Mouse (Mus musculus): ENCODE results near the gene Trappc12.

- TF ChIP-seq GATA1 (IDR thresholded peaks at IDR 0.05; ENCODE audit: low read length) (no peak), TAL1 (IDR thresholded peaks at IDR 0.05; ENCODE audit: low read length) (no peak)
Measured at GRCm38 (mm10) chr12:28756019-28756418, 5.7 kb upstream of the Trappc12 start.

All from erythroblast, embryonic 14.5 days (primary cell).